Mouse (Mus musculus): ENCODE results near the gene Npepps. TPM values are rescaled to one million over a fixed set of nuclear protein-coding genes. Genes with fewer than 3 reads are reported as not detected.
A peak's percentile ranks its signal among the peaks of the same experiment; 100 is the strongest.

The Npepps gene
- polyA plus RNA-seq, 1 experiment, result 37.8 TPM

DNA sequence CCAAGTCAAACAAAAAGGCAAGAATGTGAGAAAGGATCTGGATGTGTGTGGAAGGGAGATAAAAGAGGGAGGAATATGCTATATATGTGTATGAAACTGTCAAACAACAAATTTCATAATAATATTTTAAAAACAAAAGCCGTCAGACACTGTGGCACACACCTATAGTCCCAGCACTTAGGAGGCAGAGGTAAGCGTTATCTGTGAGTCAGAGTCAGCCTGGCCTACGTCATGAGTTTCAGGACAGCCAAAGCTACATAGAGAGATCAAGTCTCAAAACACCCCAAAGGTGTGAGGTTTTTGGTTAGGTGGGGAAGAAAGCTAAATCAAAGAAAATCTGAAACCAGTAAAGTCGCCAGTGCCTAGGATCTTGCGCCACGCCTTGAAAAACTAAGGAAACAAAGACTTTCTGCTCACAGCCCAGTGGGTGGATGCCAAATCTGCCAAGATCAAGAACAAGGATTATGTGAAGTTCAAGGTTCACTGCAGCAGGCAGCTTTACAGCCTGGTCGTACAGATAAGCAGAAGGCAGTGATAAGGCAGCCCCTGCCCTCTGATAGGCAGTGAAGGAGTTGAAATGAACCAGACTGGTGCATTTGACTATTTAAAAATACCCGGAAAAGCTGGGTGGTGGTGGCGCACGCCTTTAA, 33.8 kb downstream of the Npepps start:
- H3K36me3 ChIP-seq (ENCODE audit: control insufficient read depth, insufficient read depth), result peaks cover 71% of the 10 kb centered on the region
- no peaks in the 10 kb centered on the region for H3K27me3 ChIP-seq (ENCODE audit: control insufficient read depth, insufficient read depth, insufficient read length)
- no peak overlapping the region for H3ac ChIP-seq (ENCODE audit: control insufficient read depth, insufficient read length, low read depth)
- H3K4me3 ChIP-seq (ENCODE audit: insufficient read depth, poor library complexity, severe bottlenecking), result no peak overlapping the region
- TF ChIP-seq CTCF (IDR thresholded peaks at IDR 0.05; ENCODE audit: control insufficient read depth, insufficient read depth, insufficient read length) (no peak), MYOD1 (IDR thresholded peaks at IDR 0.05; ENCODE audit: control insufficient read depth, insufficient read length, low read depth) (no peak), MYOG (IDR thresholded peaks at IDR 0.05; ENCODE audit: control insufficient read depth, extremely low read depth, insufficient read length) (no peak), USF1 (IDR thresholded peaks at IDR 0.05; ENCODE audit: low read depth) (no peak), FOSL1 (IDR thresholded peaks at IDR 0.05; ENCODE audit: insufficient read depth, low read length, poor library complexity, severe bottlenecking) (no peak), MAX (IDR thresholded peaks at IDR 0.05) (no peak), CEBPB (IDR thresholded peaks at IDR 0.05; ENCODE audit: low read depth) (no peak)
- peaks cover 4% of the 10 kb centered on the region for H3K79me3 ChIP-seq (ENCODE audit: low read depth)
- H3K79me2 ChIP-seq (ENCODE audit: control insufficient read depth, insufficient read depth), result peaks cover 45% of the 10 kb centered on the region

DNA sequence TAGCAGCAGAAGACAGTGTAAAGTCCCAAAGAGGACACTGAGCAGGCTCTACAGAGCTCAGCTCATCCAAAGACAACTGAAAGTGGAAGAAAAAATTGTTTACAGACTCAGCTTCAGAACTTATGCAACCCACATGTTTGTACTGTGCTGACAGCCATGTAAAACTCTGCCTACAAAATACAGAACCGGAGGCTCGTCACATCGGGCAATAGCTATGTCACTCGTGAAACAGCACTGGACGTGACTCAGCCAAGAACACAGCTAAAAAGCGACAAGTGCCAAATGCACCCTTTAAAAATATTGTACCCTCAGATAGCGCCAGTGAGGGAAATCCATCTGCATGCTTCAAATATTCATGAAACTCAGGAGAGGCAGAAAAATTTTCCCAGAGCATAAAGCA, 39.1 kb downstream of the Npepps start:
- Histone ChIP-seq H3ac (ENCODE audit: control insufficient read depth, insufficient read length, low read depth) (no peak overlapping the region), H3K4me3 (ENCODE audit: insufficient read depth, poor library complexity, severe bottlenecking) (no peak overlapping the region), H3K79me3 (ENCODE audit: low read depth) (no peaks in the 10 kb centered on the region), H3K36me3 (ENCODE audit: control insufficient read depth, insufficient read depth) (peaks cover 85% of the 10 kb centered on the region), H3K79me2 (ENCODE audit: control insufficient read depth, insufficient read depth) (peaks cover 19% of the 10 kb centered on the region), H3K27me3 (ENCODE audit: control insufficient read depth, insufficient read depth, insufficient read length) (no peaks in the 10 kb centered on the region)
- TF ChIP-seq MYOG (IDR thresholded peaks at IDR 0.05; ENCODE audit: control insufficient read depth, extremely low read depth, insufficient read length), result no peak

DNA sequence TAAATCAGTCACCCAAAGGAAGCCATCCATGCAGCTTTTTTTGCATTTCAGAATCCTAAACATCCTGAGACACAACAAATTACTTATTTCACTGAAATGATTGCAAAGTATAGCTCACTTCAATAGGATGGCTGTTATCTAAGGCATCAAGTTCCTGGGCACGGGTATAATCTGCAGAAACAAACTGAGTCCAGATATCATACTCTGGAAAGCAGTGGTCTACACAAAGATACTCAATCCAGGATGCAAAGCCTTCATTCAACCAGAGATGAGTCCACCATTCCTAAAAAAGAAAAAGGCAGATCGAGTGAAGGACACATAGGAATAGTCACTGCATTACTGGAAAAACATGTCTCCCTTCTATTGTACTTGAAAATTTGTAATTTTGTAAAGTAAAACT, 42.5 kb downstream of the Npepps start:
- TF ChIP-seq CEBPB (IDR thresholded peaks at IDR 0.05; ENCODE audit: low read depth), result no peak
- no peak for TF ChIP-seq MYOG (IDR thresholded peaks at IDR 0.05; ENCODE audit: control insufficient read depth, extremely low read depth, insufficient read length)
- TF ChIP-seq CTCF (IDR thresholded peaks at IDR 0.05; ENCODE audit: control insufficient read depth, insufficient read depth, insufficient read length), result no peak
- TF ChIP-seq MAX (IDR thresholded peaks at IDR 0.05), result no peak
- no peak for TF ChIP-seq USF1 (IDR thresholded peaks at IDR 0.05; ENCODE audit: low read depth)
- TF ChIP-seq MYOD1 (IDR thresholded peaks at IDR 0.05; ENCODE audit: control insufficient read depth, insufficient read length, low read depth), result no peak
- TF ChIP-seq FOSL1 (IDR thresholded peaks at IDR 0.05; ENCODE audit: insufficient read depth, low read length, poor library complexity, severe bottlenecking), result no peak
- Histone ChIP-seq H3K4me3 (ENCODE audit: insufficient read depth, poor library complexity, severe bottlenecking) (no peak overlapping the region), H3ac (ENCODE audit: control insufficient read depth, insufficient read length, low read depth) (no peak overlapping the region), H3K79me3 (ENCODE audit: low read depth) (no peaks in the 10 kb centered on the region), H3K36me3 (ENCODE audit: control insufficient read depth, insufficient read depth) (peaks cover 90% of the 10 kb centered on the region), H3K79me2 (ENCODE audit: control insufficient read depth, insufficient read depth) (peaks cover 5% of the 10 kb centered on the region), H3K27me3 (ENCODE audit: control insufficient read depth, insufficient read depth, insufficient read length) (no peaks in the 10 kb centered on the region)

DNA sequence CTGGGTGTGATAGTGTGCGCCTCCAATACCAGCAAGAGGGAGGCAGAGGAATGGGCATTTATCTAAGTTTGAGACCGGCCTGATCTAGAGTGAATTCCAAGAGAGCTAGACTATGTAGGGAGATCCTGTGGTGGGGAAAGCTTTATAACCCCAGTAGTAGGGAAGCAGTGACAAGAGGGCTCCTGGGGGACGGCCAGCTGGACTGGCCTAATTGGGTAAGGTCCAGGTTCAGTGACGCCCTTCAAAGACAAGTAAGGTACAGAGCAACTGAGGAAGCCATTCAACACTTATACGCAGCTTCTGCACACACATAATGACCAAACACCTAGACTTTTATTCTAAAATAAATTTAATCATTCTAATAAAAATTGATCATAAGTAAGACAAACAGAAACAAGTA, 48.0 kb downstream of the Npepps start:
- TF ChIP-seq CTCF (IDR thresholded peaks at IDR 0.05; ENCODE audit: control insufficient read depth, insufficient read depth, insufficient read length) (no peak), MYOG (IDR thresholded peaks at IDR 0.05; ENCODE audit: control insufficient read depth, extremely low read depth, insufficient read length) (no peak), MAX (IDR thresholded peaks at IDR 0.05) (no peak), FOSL1 (IDR thresholded peaks at IDR 0.05; ENCODE audit: insufficient read depth, low read length, poor library complexity, severe bottlenecking) (no peak), CEBPB (IDR thresholded peaks at IDR 0.05; ENCODE audit: low read depth) (no peak), USF1 (IDR thresholded peaks at IDR 0.05; ENCODE audit: low read depth) (no peak), MYOD1 (IDR thresholded peaks at IDR 0.05; ENCODE audit: control insufficient read depth, insufficient read length, low read depth) (no peak)
- Histone ChIP-seq H3ac (ENCODE audit: control insufficient read depth, insufficient read length, low read depth) (no peak overlapping the region), H3K36me3 (ENCODE audit: control insufficient read depth, insufficient read depth) (peaks cover 96% of the 10 kb centered on the region)

DNA sequence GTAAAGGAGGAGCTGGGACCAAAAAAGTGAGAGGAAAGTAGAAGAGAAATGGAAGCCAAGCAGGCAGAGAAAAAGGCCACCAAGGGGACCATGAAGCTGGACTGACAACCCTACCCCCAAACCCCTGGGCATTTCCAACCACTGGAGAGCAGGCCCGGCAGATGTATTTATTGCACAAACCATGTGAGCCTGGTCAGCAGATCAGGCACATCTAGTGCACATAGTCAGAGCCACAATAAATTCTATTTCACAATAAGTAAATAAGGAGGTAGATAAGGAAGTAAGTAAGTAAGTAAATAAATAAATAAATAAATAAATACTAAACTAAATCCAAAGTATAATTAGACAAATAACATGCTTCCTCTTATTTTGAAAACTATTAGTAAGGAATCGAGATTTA, 51.0 kb downstream of the Npepps start:
- no peak overlapping the region for H3K4me3 ChIP-seq (ENCODE audit: insufficient read depth, poor library complexity, severe bottlenecking)

More for the DNA sequence above, 48.0 kb downstream of the Npepps start:
- Histone ChIP-seq H3K27me3 (ENCODE audit: control insufficient read depth, insufficient read depth, insufficient read length) (no peaks in the 10 kb centered on the region), H3K79me3 (ENCODE audit: low read depth) (no peaks in the 10 kb centered on the region), H3K79me2 (ENCODE audit: control insufficient read depth, insufficient read depth) (no peaks in the 10 kb centered on the region), H3K4me3 (ENCODE audit: insufficient read depth, poor library complexity, severe bottlenecking) (no peak overlapping the region)

DNA sequence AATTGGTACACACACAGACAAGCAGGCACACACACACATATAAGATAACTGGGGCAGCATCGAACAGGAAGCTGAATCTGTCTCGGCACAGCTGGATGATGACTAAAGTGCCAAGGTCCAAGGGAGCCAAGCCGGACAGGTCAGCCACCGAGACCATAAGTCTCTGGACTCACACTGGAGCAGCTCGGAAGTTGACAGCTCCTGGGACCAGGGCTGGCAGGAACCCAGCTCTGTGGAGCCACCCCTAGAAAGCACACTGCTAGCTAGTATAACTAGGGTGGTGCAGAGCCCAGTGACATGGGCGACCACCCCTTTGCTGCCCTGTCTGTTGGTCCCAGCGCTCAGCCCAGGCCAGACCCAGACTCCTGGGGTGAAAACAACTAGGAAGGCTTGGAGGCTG, 51.5 kb downstream of the Npepps start:
- no peak overlapping the region for H3K4me3 ChIP-seq (ENCODE audit: insufficient read depth, poor library complexity, severe bottlenecking)
- H3K79me2 ChIP-seq (ENCODE audit: control insufficient read depth, insufficient read depth), result no peaks in the 10 kb centered on the region
- H3K79me3 ChIP-seq (ENCODE audit: low read depth), result no peaks in the 10 kb centered on the region
- H3K36me3 ChIP-seq (ENCODE audit: control insufficient read depth, insufficient read depth), result peaks cover 95% of the 10 kb centered on the region
- TF ChIP-seq USF1 (IDR thresholded peaks at IDR 0.05; ENCODE audit: low read depth), result no peak
- TF ChIP-seq MAX (IDR thresholded peaks at IDR 0.05), result no peak
- TF ChIP-seq FOSL1 (IDR thresholded peaks at IDR 0.05; ENCODE audit: insufficient read depth, low read length, poor library complexity, severe bottlenecking), result no peak
- no peak for TF ChIP-seq CEBPB (IDR thresholded peaks at IDR 0.05; ENCODE audit: low read depth)
- no peak for TF ChIP-seq MYOG (IDR thresholded peaks at IDR 0.05; ENCODE audit: control insufficient read depth, extremely low read depth, insufficient read length)
- no peak for TF ChIP-seq CTCF (IDR thresholded peaks at IDR 0.05; ENCODE audit: control insufficient read depth, insufficient read depth, insufficient read length)
- no peak for TF ChIP-seq MYOD1 (IDR thresholded peaks at IDR 0.05; ENCODE audit: control insufficient read depth, insufficient read length, low read depth)
- H3ac ChIP-seq (ENCODE audit: control insufficient read depth, insufficient read length, low read depth), result peak overlapping the region; percentile 8
- H3K27me3 ChIP-seq (ENCODE audit: control insufficient read depth, insufficient read depth, insufficient read length), result no peaks in the 10 kb centered on the region

More for the DNA sequence above, 51.0 kb downstream of the Npepps start:
- H3K79me3 ChIP-seq (ENCODE audit: low read depth), result no peaks in the 10 kb centered on the region
- no peak overlapping the region for H3ac ChIP-seq (ENCODE audit: control insufficient read depth, insufficient read length, low read depth)
- peaks cover 95% of the 10 kb centered on the region for H3K36me3 ChIP-seq (ENCODE audit: control insufficient read depth, insufficient read depth)
- no peaks in the 10 kb centered on the region for H3K79me2 ChIP-seq (ENCODE audit: control insufficient read depth, insufficient read depth)
- no peaks in the 10 kb centered on the region for H3K27me3 ChIP-seq (ENCODE audit: control insufficient read depth, insufficient read depth, insufficient read length)
- TF ChIP-seq MYOG (IDR thresholded peaks at IDR 0.05; ENCODE audit: control insufficient read depth, extremely low read depth, insufficient read length) (no peak), CTCF (IDR thresholded peaks at IDR 0.05; ENCODE audit: control insufficient read depth, insufficient read depth, insufficient read length) (no peak), MAX (IDR thresholded peaks at IDR 0.05) (no peak), USF1 (IDR thresholded peaks at IDR 0.05; ENCODE audit: low read depth) (no peak), CEBPB (IDR thresholded peaks at IDR 0.05; ENCODE audit: low read depth) (no peak), FOSL1 (IDR thresholded peaks at IDR 0.05; ENCODE audit: insufficient read depth, low read length, poor library complexity, severe bottlenecking) (no peak), MYOD1 (IDR thresholded peaks at IDR 0.05; ENCODE audit: control insufficient read depth, insufficient read length, low read depth) (no peak)
